Mouse (Mus musculus) heart, postnatal 0 days (tissue): Measurements from ENCODE around the gene Sh3rf1.

Source experiments
- CTCF ChIP-seq: IDR thresholded peaks from 2 replicates; pipeline ENCODE4 v1.5.1; 2016; ENCODE audit warnings: antibody characterized with exemption, control low read depth, low read depth
- EP300 ChIP-seq: IDR thresholded peaks from 2 replicates; pipeline ENCODE4 v1.6.1; 2016; ENCODE audit warnings: antibody characterized with exemption, low read depth

- no peak for TF ChIP-seq EP300
- no peak for TF ChIP-seq CTCF
Measured at GRCm38 (mm10) chr8:61225581-61226395, 2.1 kb downstream of the Sh3rf1 start.
